Mouse (Mus musculus): ENCODE data around the gene Gm20379. TPM values are rescaled to one million over a fixed set of nuclear protein-coding genes. Genes with fewer than 3 reads are reported as not detected.

Gm20379 gene
- not detected for polyA plus RNA-seq (2021)

- no peak for DNase-seq (ENCODE audit: low read depth, low spot score)
- in situ Hi-C loops (cut with MboI; ENCODE audit: low pct_unique_long_range_greater_than_20kb) = no loop called here
- CTCF ChIA-PET = no interaction called here
- no peak for ATAC-seq
- TF ChIP-seq CTCF (IDR thresholded peaks at IDR 0.05) = no peak
- H3K27me3 ChIP-seq = no peaks in the 10 kb centered on the region
- POLR2A ChIA-PET = no interaction called here
Measured at GRCm38 (mm10) chr13:92305680-92306079, at the start of gene Gm20379. Gm20379 (plus strand) TSS chr13:92305980.

GRCm38 (mm10) chr13:92261329-92261728 lies 44.5 kb upstream of the Gm20379 start:
- in situ Hi-C loops (cut with MboI; ENCODE audit: low pct_unique_long_range_greater_than_20kb) = no loop called here
- DNase-seq (ENCODE audit: low read depth, low spot score) (no peak), ATAC-seq (no peak)
- POLR2A ChIA-PET = no interaction called here
- H3K27me3 ChIP-seq = no peaks in the 10 kb centered on the region
- TF ChIP-seq CTCF (IDR thresholded peaks at IDR 0.05) = no peak
- CTCF ChIA-PET = no interaction called here

GRCm38 (mm10) chr13:92263566-92263965 lies 42.2 kb upstream of the Gm20379 start:
- in situ Hi-C loops (cut with MboI; ENCODE audit: low pct_unique_long_range_greater_than_20kb) = no loop called here

GRCm38 (mm10) chr13:92267076-92267475 lies 38.7 kb upstream of the Gm20379 start:
- peak; percentile 30 for TF ChIP-seq CTCF (IDR thresholded peaks at IDR 0.05)
- H3K27me3 ChIP-seq = no peaks in the 10 kb centered on the region
- ChIA-PET POLR2A (no interaction called here), CTCF (interaction anchor here (1.2 kb wide), 1 partner anchor 12 kb away, joined by 5 read pairs; no protein-coding TSS in a partner anchor)
- ATAC-seq (no peak), DNase-seq (ENCODE audit: low read depth, low spot score) (no peak)
- in situ Hi-C loops (cut with MboI; ENCODE audit: low pct_unique_long_range_greater_than_20kb) = no loop called here

More at GRCm38 (mm10) chr13:92263566-92263965, 42.2 kb upstream of the Gm20379 start:
- ChIA-PET POLR2A (no interaction called here), CTCF (no interaction called here)
- TF ChIP-seq CTCF (IDR thresholded peaks at IDR 0.05) = no peak
- H3K27me3 ChIP-seq = no peaks in the 10 kb centered on the region
- DNase-seq (ENCODE audit: low read depth, low spot score) (no peak), ATAC-seq (no peak)

- ChIA-PET POLR2A (no interaction called here), CTCF (interaction anchor here (1.2 to 1.4 kb wide), 2 partner anchors 10 to 12 kb away, joined by 3 to 4 read pairs; no protein-coding TSS in a partner anchor)
- no peaks in the 10 kb centered on the region for H3K27me3 ChIP-seq
- ATAC-seq (no peak), DNase-seq (ENCODE audit: low read depth, low spot score) (no peak)
- in situ Hi-C loops (cut with MboI; ENCODE audit: low pct_unique_long_range_greater_than_20kb) = no loop called here
- no peak for TF ChIP-seq CTCF (IDR thresholded peaks at IDR 0.05)
Measured at GRCm38 (mm10) chr13:92274274-92275198, 31.2 kb upstream of the Gm20379 start.

- TF ChIP-seq CTCF (IDR thresholded peaks at IDR 0.05) = no peak
- no peaks in the 10 kb centered on the region for H3K27me3 ChIP-seq
- POLR2A ChIA-PET = no interaction called here
- in situ Hi-C loops (cut with MboI; ENCODE audit: low pct_unique_long_range_greater_than_20kb) = no loop called here
- DNase-seq (ENCODE audit: low read depth, low spot score) = no peak
- ATAC-seq = no peak
- CTCF ChIA-PET = interaction anchor here (1.4 kb wide), 1 partner anchor 11 kb away, joined by 4 read pairs; no protein-coding TSS in a partner anchor
Measured at GRCm38 (mm10) chr13:92275292-92275691, 30.5 kb upstream of the Gm20379 start.

- ATAC-seq = no peak
- in situ Hi-C loops (cut with MboI; ENCODE audit: low pct_unique_long_range_greater_than_20kb) = no loop called here
Measured at GRCm38 (mm10) chr13:92277027-92277426, 28.8 kb upstream of the Gm20379 start.

GRCm38 (mm10) chr13:92291605-92292004 lies 14.2 kb upstream of the Gm20379 start:
- ChIA-PET CTCF (interaction anchor here (1.0 to 2.4 kb wide), 2 partner anchors 10 to 54 kb away, joined by 3 to 6 read pairs; no protein-coding TSS in a partner anchor), POLR2A (no interaction called here)
- DNase-seq (ENCODE audit: low read depth, low spot score) (no peak), ATAC-seq (no peak)
- H3K27me3 ChIP-seq = no peaks in the 10 kb centered on the region
- in situ Hi-C loops (cut with MboI; ENCODE audit: low pct_unique_long_range_greater_than_20kb) = no loop called here
- no peak for TF ChIP-seq CTCF (IDR thresholded peaks at IDR 0.05)

More at GRCm38 (mm10) chr13:92277027-92277426, 28.8 kb upstream of the Gm20379 start:
- TF ChIP-seq CTCF (IDR thresholded peaks at IDR 0.05) = no peak
- no peak for DNase-seq (ENCODE audit: low read depth, low spot score)
- ChIA-PET CTCF (no interaction called here), POLR2A (interaction anchor here (0.7 kb wide), 1 partner anchor 83 kb away, joined by 4 read pairs; no protein-coding TSS in a partner anchor)
- H3K27me3 ChIP-seq = no peaks in the 10 kb centered on the region

GRCm38 (mm10) chr13:92293883-92294282 lies 11.9 kb upstream of the Gm20379 start:
- ChIA-PET POLR2A (no interaction called here), CTCF (interaction anchor here (0.9 kb wide), 1 partner anchor 9 kb away, joined by 3 read pairs; no protein-coding TSS in a partner anchor)
- ATAC-seq (no peak), DNase-seq (ENCODE audit: low read depth, low spot score) (no peak)
- TF ChIP-seq CTCF (IDR thresholded peaks at IDR 0.05) = no peak
- in situ Hi-C loops (cut with MboI; ENCODE audit: low pct_unique_long_range_greater_than_20kb) = no loop called here
- no peaks in the 10 kb centered on the region for H3K27me3 ChIP-seq

- DNase-seq (ENCODE audit: low read depth, low spot score) = no peak
- in situ Hi-C loops (cut with MboI; ENCODE audit: low pct_unique_long_range_greater_than_20kb) = no loop called here
- POLR2A ChIA-PET = no interaction called here
- CTCF ChIA-PET = interaction anchor here (1.1 to 1.2 kb wide), 2 partner anchors 8 to 11 kb away, joined by 3 read pairs; no protein-coding TSS in a partner anchor
- no peak for ATAC-seq
- H3K27me3 ChIP-seq = no peaks in the 10 kb centered on the region
- TF ChIP-seq CTCF (IDR thresholded peaks at IDR 0.05) = no peak
Measured at GRCm38 (mm10) chr13:92296490-92296889, 9.3 kb upstream of the Gm20379 start.

GRCm38 (mm10) chr13:92297021-92297420 lies 8.8 kb upstream of the Gm20379 start:
- in situ Hi-C loops (cut with MboI; ENCODE audit: low pct_unique_long_range_greater_than_20kb) = no loop called here
- no peak for ATAC-seq
- POLR2A ChIA-PET = no interaction called here
- CTCF ChIA-PET = interaction anchor here (1.1 to 1.2 kb wide), 2 partner anchors 9 to 11 kb away, joined by 3 read pairs; no protein-coding TSS in a partner anchor
- DNase-seq (ENCODE audit: low read depth, low spot score) = no peak
- no peaks in the 10 kb centered on the region for H3K27me3 ChIP-seq
- no peak for TF ChIP-seq CTCF (IDR thresholded peaks at IDR 0.05)
